Mouse (Mus musculus) forebrain, embryonic 10.5 days (tissue): ENCODE measurements around the gene Eif3g. TPM values are rescaled to one million over a fixed set of nuclear protein-coding genes. Genes with fewer than 3 reads are reported as not detected.

Experiments
- DNase-seq: peaks from one replicate; pipeline ENCODE4 v3.0.0-alpha.2; 2017; ENCODE audit warnings: low spot score; ENCODE audit errors: extremely low spot score
- H3K27ac ChIP-seq: fragments of 300-500 bp; sonication (generic); 2 replicates; pipeline ENCODE4 v1.5.1; 2016; ENCODE audit warnings: mild to moderate bottlenecking
- H3K27me3 ChIP-seq: fragments of 300-500 bp; sonication (generic); 2 replicates; pipeline ENCODE4 v1.6.1; 2016; ENCODE audit warnings: mild to moderate bottlenecking; ENCODE audit not compliant: poor library complexity, severe bottlenecking
- H3K36me3 ChIP-seq: fragments of 300-500 bp; sonication (generic); replicated peaks from 2 replicates; pipeline ENCODE4 v1.6.1; 2016; ENCODE audit warnings: mild to moderate bottlenecking, moderate library complexity
- H3K4me1 ChIP-seq: fragments of 300-500 bp; sonication (generic); 2 replicates; pipeline ENCODE4 v1.6.1; 2016
- H3K4me3 ChIP-seq: fragments of 300-500 bp; sonication (generic); 2 replicates; pipeline ENCODE4 v1.5.1; 2016; ENCODE audit warnings: mild to moderate bottlenecking, moderate library complexity
- H3K9me3 ChIP-seq: fragments of 300-500 bp; sonication (generic); 2 replicates; pipeline ENCODE4 v1.6.1; 2016; ENCODE audit warnings: mild to moderate bottlenecking, moderate library complexity
- WGBS: fragments of 180-500 bp; shearing (Covaris S2); methylation state at CpG from one replicate; pipeline ENCODE4 v1.1.7; 2016; 5-methylcytosine and 5-hydroxymethylcytosine counted together
- polyA plus RNA-seq: library from polyadenylated mRNA; unstranded; fragments of >200 nt; fragmentation: Nextera tagmentation; extraction: Ambion mirVana; gene quantifications from 2 replicates; pipeline ENCODE4 v1.2.1, GENCODE M21; 2016

Gene Eif3g
- polyA plus RNA-seq = 425 and 433 TPM in 2 replicates

DNA sequence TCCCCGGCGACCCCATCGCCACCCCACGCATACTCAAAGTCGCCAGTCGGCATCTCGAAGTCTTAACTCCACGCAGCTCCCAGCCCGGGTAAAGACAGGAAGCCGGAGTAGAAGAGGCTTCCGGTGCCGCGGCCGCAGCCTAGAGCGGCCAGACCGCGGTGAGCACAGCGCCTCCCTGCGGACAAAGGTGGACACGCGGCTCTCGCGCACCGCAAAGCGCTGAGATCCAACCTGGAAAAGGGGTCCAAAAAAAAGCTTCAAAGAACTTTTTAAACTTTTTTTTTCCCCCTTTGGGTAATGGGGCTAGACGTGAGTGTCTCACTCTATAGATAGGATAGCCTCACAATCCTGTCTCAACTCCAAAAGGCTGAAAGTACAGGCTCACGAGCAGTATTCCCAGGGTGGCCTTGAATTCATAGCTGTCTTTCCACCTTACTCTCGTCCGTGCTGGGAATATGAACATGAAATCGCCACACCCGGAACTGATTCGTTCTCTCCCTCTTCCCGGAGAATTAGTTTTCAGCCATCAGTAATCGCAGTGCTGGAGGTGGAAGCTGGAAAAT is at the start of gene Eif3g:
Gene Eif3g (minus strand): TSS at position 113 of the 563 bp plus-strand sequence.
- H3K9me3 ChIP-seq = no peaks in the 10 kb centered on the region

DNA sequence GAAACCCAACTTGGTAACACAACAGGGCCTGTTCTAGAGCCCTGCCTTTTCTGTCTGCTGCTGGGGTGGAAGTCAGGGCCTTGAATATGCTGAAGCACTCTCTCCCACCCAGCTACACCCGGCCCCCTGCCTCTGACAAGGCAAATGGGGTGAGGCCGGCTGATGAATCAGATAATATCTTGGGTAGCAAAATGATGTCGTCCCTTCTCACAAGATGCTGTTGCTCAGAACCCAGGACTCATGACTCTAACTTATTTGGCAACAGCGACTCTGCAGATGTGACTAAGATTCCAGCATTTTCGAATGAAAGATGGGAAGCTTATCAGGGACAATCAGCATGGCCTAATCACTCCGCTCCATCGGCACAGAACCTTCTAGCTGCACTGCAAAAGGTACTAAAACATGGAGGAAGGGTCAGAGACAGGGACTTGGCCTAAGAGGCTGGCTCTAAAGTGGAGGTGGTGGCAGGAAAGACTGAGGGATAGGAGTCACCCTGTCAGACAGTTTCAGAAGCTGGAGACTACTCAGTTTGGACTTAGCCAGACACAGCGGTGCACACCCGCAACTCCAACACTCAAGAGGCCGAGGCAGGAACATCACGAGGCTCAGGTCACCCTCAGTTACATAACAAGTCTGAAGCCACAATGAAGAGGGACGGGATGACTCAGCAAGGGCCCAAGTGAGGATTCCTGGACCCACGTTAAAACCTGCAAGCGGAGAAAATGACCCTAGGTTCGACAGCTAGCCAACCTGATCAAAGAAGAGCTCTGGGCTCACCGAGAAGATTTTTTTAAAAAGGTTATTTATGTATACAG is 47.9 kb upstream of the Eif3g start:
- no peaks in the 10 kb centered on the region for H3K9me3 ChIP-seq
- no peaks in the 10 kb centered on the region for H3K27me3 ChIP-seq
- no peak for DNase-seq
- H3K4me1 ChIP-seq = peaks cover 43% of the 10 kb centered on the region
- 87% methylated on average over 16 of the region's 16 CpGs for WGBS
- peaks cover 83% of the 10 kb centered on the region for H3K36me3 ChIP-seq
- H3K4me3 ChIP-seq = no peak overlapping the region
- H3K27ac ChIP-seq = no peak overlapping the region

More for the DNA sequence above, at the start of gene Eif3g:
- Histone ChIP-seq H3K27ac (peak within 1 kb of the TSS; percentile 93), H3K27me3 (no peaks in the 10 kb centered on the region; the same call in 1 of the 2 replicates), H3K36me3 (peaks cover 38% of the 10 kb centered on the region), H3K4me1 (peaks cover 28% of the 10 kb centered on the region), H3K4me3 (peak within 1 kb of the TSS; percentile 96)
- WGBS = 6% methylated on average over 34 of the region's 34 CpGs
- peak; percentile 84 for DNase-seq

DNA sequence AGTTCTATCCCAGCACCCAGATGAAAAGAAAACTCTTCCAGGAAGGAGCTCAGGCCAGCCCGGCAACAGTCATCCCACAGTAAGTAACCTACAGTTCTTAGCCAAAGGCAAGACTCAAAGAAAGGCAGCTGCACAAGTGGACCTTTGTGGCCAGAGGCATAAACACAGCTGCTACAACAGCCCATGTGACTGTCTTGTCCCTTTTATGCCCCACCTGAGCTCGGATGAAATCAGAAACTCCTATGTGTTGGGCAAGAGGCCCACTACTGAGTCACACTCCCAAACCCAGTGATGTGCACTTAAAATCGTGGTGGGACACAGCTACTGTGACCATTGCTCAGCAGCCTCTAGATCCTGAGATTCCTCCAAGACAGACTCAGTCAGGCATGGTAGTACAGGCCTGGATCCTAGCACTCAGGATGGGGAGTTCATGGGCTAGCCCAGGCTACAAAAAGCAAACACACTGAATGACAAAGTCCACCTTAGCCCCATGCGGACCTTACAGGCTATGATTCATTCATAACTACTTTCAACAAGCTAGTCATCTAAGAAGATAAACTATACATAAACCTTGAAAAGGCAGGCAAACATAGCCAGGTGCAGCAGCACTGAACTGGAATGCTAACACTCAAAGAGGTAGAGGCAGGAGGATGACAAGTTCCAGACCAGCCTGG is 46.4 kb upstream of the Eif3g start:
- Histone ChIP-seq H3K27ac (no peak overlapping the region), H3K9me3 (no peaks in the 10 kb centered on the region), H3K4me3 (no peak overlapping the region), H3K4me1 (peaks cover 32% of the 10 kb centered on the region), H3K36me3 (peaks cover 96% of the 10 kb centered on the region), H3K27me3 (no peaks in the 10 kb centered on the region)
- DNase-seq = no peak
- WGBS = 70% methylated on average over 4 of the region's 4 CpGs

DNA sequence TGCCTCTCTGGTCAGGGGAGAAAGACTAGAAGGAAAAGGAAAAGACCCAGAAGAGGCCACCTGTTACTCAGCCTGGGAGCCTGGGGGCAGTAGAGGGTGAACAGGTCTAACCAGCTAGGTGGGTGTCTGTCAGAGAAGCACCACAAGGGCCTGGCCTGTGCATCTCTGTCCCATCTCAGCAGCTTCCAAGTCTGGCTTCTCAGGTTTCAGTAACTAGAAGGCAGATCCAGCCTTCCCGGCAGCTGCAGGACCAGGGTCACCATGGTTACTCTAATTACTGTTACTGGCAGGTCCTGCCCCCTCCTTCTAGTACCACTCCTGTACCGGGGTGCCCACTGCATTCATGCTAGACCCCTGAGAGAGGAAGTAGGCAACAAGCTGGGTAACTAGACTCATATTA is 45.5 kb upstream of the Eif3g start:
- DNase-seq = peak; percentile 26
- H3K27ac ChIP-seq = 0 out of 2 replicates have a peak overlapping the region, but pooled peaks have one; percentile 40
- H3K4me3 ChIP-seq = no peak overlapping the region; the same call in 1 of the 2 replicates
- H3K4me1 ChIP-seq = peaks cover 29% of the 10 kb centered on the region
- peaks cover 96% of the 10 kb centered on the region for H3K36me3 ChIP-seq
- no peaks in the 10 kb centered on the region for H3K9me3 ChIP-seq
- 14% methylated on average over 2 of the region's 2 CpGs for WGBS
- no peaks in the 10 kb centered on the region for H3K27me3 ChIP-seq

- peaks cover 27% of the 10 kb centered on the region for H3K4me1 ChIP-seq
- H3K4me3 ChIP-seq = no peak overlapping the region
- peaks cover 96% of the 10 kb centered on the region for H3K36me3 ChIP-seq
- WGBS = 91% methylated on average over 7 of the region's 7 CpGs
- DNase-seq = no peak
- H3K27ac ChIP-seq = 0 out of 2 replicates have a peak overlapping the region, but pooled peaks have one; percentile 40
- no peaks in the 10 kb centered on the region for H3K9me3 ChIP-seq
- no peaks in the 10 kb centered on the region for H3K27me3 ChIP-seq
These were observed 45.0 kb upstream of the Eif3g start for GRCm38 (mm10) chr9:20943396-20943795.

DNA sequence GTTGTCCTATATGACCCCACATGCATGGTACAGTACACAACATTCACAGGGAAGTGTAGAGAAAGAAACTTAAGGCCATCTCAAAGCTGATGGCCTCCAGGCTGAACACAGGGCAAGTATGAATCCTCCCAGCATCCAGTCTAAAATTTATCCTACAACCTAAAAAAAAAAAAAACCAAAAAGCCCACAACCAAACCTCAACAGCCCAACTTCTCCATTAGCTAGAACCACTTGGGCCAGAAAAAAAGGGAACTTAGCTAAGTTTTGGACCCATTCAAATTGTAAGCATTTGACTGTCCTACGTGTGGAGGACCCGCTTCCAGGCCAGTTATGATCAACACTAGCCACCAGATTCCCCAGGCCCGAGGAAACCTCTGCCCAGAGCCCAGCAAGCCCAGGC is 24.8 kb upstream of the Eif3g start:
- DNase-seq = no peak
- no peak overlapping the region for H3K4me3 ChIP-seq
- H3K27ac ChIP-seq = no peak overlapping the region
- H3K27me3 ChIP-seq = no peaks in the 10 kb centered on the region
- H3K9me3 ChIP-seq = no peaks in the 10 kb centered on the region
- WGBS = 98% methylated on average over 3 of the region's 3 CpGs
- H3K4me1 ChIP-seq = no peaks in the 10 kb centered on the region
- H3K36me3 ChIP-seq = peaks cover 99% of the 10 kb centered on the region

- peaks cover 100% of the 10 kb centered on the region for H3K36me3 ChIP-seq
- 88% methylated on average over 4 of the region's 4 CpGs for WGBS
- no peaks in the 10 kb centered on the region for H3K4me1 ChIP-seq
- DNase-seq = no peak
- no peaks in the 10 kb centered on the region for H3K27me3 ChIP-seq
- H3K9me3 ChIP-seq = no peaks in the 10 kb centered on the region
- no peak overlapping the region for H3K27ac ChIP-seq
- no peak overlapping the region for H3K4me3 ChIP-seq
These were observed 17.7 kb upstream of the Eif3g start for GRCm38 (mm10) chr9:20916160-20916559.

- peaks cover 100% of the 10 kb centered on the region for H3K36me3 ChIP-seq
- 93% methylated on average over 9 of the region's 9 CpGs for WGBS
These were observed 11.5 kb upstream of the Eif3g start for GRCm38 (mm10) chr9:20909948-20910347.

DNA sequence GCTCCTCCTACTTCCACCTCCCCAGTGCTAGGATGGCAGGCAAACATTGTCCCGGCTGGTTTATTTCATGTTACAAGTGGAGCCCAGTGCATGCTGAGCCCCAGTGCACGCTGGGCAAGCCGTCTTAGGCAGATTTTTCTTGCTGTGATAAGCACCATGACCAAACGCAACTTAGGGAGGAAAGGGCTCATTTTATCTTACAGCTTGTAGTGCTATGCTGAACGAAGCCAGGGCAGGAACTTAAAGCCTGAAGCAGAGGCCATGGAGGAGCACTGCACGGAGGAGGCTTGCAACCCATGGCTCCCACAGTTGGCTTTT is 3.7 kb upstream of the Eif3g start:
- WGBS = 54% methylated on average over 6 of the region's 6 CpGs
- peaks cover 22% of the 10 kb centered on the region for H3K4me1 ChIP-seq
- no peak overlapping the region; the same call in 1 of the 2 replicates for H3K4me3 ChIP-seq
- H3K27me3 ChIP-seq = no peaks in the 10 kb centered on the region; the same call in 1 of the 2 replicates
- peaks cover 38% of the 10 kb centered on the region for H3K36me3 ChIP-seq
- no peak for DNase-seq
- H3K27ac ChIP-seq = no peak overlapping the region
- H3K9me3 ChIP-seq = no peaks in the 10 kb centered on the region

More at GRCm38 (mm10) chr9:20909948-20910347, 11.5 kb upstream of the Eif3g start:
- Histone ChIP-seq H3K27ac (no peak overlapping the region), H3K4me3 (no peak overlapping the region), H3K9me3 (no peaks in the 10 kb centered on the region), H3K4me1 (no peaks in the 10 kb centered on the region), H3K27me3 (no peaks in the 10 kb centered on the region)
- DNase-seq = no peak

- H3K27me3 ChIP-seq = no peaks in the 10 kb centered on the region; the same call in 1 of the 2 replicates
- H3K36me3 ChIP-seq = peaks cover 38% of the 10 kb centered on the region
- no peaks in the 10 kb centered on the region for H3K9me3 ChIP-seq
- WGBS = 23% methylated on average over 13 of the region's 13 CpGs
- H3K4me3 ChIP-seq = no peak overlapping the region; the same call in 1 of the 2 replicates
- DNase-seq = no peak
- H3K4me1 ChIP-seq = peaks cover 27% of the 10 kb centered on the region
- H3K27ac ChIP-seq = no peak overlapping the region
These were observed 3.2 kb upstream of the Eif3g start for GRCm38 (mm10) chr9:20901466-20902173.

GRCm38 (mm10) chr9:20897736-20898510 is 500 bp downstream of the Eif3g start:
- peak overlapping the region; percentile 93 for H3K27ac ChIP-seq
- 4% methylated on average over 38 of the region's 39 CpGs for WGBS
- peaks cover 44% of the 10 kb centered on the region for H3K36me3 ChIP-seq
- H3K4me1 ChIP-seq = peaks cover 28% of the 10 kb centered on the region
- H3K4me3 ChIP-seq = peak overlapping the region; percentile 96
- H3K9me3 ChIP-seq = no peaks in the 10 kb centered on the region
- DNase-seq = peak; percentile 49
- H3K27me3 ChIP-seq = no peaks in the 10 kb centered on the region; the same call in 1 of the 2 replicates

- DNase-seq = no peak
- WGBS = 98% methylated on average over 9 of the region's 9 CpGs
- no peak overlapping the region for H3K4me3 ChIP-seq
These were observed 3.0 kb downstream of the Eif3g start for GRCm38 (mm10) chr9:20895382-20895781.

More at GRCm38 (mm10) chr9:20895382-20895781, 3.0 kb downstream of the Eif3g start:
- Histone ChIP-seq H3K4me1 (peaks cover 24% of the 10 kb centered on the region), H3K9me3 (no peaks in the 10 kb centered on the region), H3K27ac (no peak overlapping the region), H3K27me3 (no peaks in the 10 kb centered on the region; the same call in 1 of the 2 replicates), H3K36me3 (peaks cover 69% of the 10 kb centered on the region)
